Mouse (Mus musculus): Measurements from ENCODE around the gene Id2.

- TF ChIP-seq POLR2A (IDR thresholded peaks at IDR 0.05; ENCODE audit: low read depth, low read length) (no peak), CTCF (IDR thresholded peaks at IDR 0.05; ENCODE audit: extremely low read depth, insufficient read length, insufficient replicate concordance, low read depth, low read length) (no peak)
Measured at GRCm38 (mm10) chr12:25049253-25049652, 47.7 kb downstream of the Id2 start.

Measured in small intestine, adult 2 months (tissue).